Mouse (Mus musculus) C2C12 (cell line): Measurements from ENCODE around the gene Mgat4b. TPM values are rescaled to one million over a fixed set of nuclear protein-coding genes. Genes with fewer than 3 reads are reported as not detected.

Source experiments
- H3K27me3 ChIP-seq: one replicate; pipeline ENCODE4 v1.6.1; 2011; ENCODE audit not compliant: control insufficient read depth, insufficient read depth, insufficient read length
- H3K36me3 ChIP-seq: one replicate; pipeline ENCODE4 v1.6.1; 2011; ENCODE audit not compliant: control insufficient read depth, insufficient read depth
- H3K4me3 ChIP-seq: one replicate; pipeline ENCODE4 v1.5.1; 2011; ENCODE audit warnings: mild to moderate bottlenecking, control low read depth; ENCODE audit not compliant: poor library complexity, insufficient read depth, severe bottlenecking
- H3K79me2 ChIP-seq: one replicate; pipeline ENCODE4 v1.6.1; 2011; ENCODE audit not compliant: control insufficient read depth, insufficient read depth
- H3K79me3 ChIP-seq: one replicate; pipeline ENCODE4 v1.6.1; 2011; ENCODE audit warnings: low read depth, control low read depth
- H3ac ChIP-seq: one replicate; pipeline ENCODE3; 2011; ENCODE audit warnings: low read depth; ENCODE audit not compliant: control insufficient read depth, insufficient read length
- CEBPB ChIP-seq: IDR thresholded peaks from one replicate; pipeline ENCODE4 v1.6.1; 2011; ENCODE audit warnings: low read depth, mild to moderate bottlenecking, control low read depth, moderate library complexity
- CTCF ChIP-seq: IDR thresholded peaks from one replicate; pipeline ENCODE4 v1.5.1; 2011; ENCODE audit not compliant: control insufficient read depth, insufficient read depth, insufficient read length
- FOSL1 ChIP-seq: IDR thresholded peaks from one replicate; pipeline ENCODE4 v1.8.0; 2011; ENCODE audit warnings: mild to moderate bottlenecking, low read length; ENCODE audit not compliant: poor library complexity, insufficient read depth, severe bottlenecking
- MAX ChIP-seq: IDR thresholded peaks from one replicate; pipeline ENCODE4 v1.6.1; 2011; ENCODE audit warnings: mild to moderate bottlenecking, control low read depth
- MYOD1 ChIP-seq: IDR thresholded peaks from one replicate; pipeline ENCODE4 v1.6.1; 2011; ENCODE audit warnings: low read depth; ENCODE audit not compliant: control insufficient read depth, insufficient read length
- MYOG ChIP-seq: IDR thresholded peaks from one replicate; pipeline ENCODE4 v1.6.1; 2011; ENCODE audit not compliant: control insufficient read depth, insufficient read length; ENCODE audit errors: extremely low read depth
- USF1 ChIP-seq: IDR thresholded peaks from one replicate; pipeline ENCODE4 v1.6.1; 2011; ENCODE audit warnings: low read depth, mild to moderate bottlenecking, control low read depth, moderate library complexity
- polyA plus RNA-seq: library from polyadenylated mRNA; unstranded; fragments of >200 nt; fragmentation: generic; extraction: Trizol; gene quantifications from one replicate; pipeline ENCODE4 v1.2.1, GENCODE M21; 2012; ENCODE audit warnings: missing spikeins

The Mgat4b gene
- polyA plus RNA-seq, 1 experiment, result 139 TPM

DNA sequence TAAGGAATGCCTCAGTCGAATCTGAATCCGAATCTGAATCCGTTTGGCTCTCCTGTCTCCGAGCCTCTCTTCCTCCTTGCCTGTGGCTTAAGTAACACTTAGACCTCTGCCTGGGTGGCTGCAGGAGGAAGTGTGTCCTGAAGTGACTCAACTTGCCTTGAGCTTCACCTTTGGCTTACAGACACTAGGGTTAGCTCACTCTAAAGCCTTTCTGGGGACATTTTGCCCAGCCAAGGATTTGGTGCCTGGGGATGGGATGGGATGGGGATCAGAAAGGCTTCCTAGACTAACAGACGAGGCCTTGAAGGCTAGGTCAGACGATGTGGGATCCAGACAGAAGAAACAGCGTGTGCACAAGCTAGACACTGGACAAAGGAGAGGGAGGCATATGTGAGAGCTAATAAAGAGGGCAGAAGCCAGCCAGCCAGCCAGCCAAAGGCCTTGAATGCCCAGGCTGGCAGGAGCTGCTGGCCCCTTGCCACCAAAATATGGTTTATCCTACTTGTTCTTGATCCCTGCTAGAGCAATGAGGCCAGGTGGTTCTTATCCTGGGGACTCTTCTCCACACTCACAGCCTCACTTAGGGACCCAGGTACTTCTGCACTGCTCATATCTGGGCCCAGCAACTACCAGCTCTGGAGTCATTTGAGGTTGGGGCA, 18.7 kb downstream of the Mgat4b start:
- H3K79me2 ChIP-seq, result peaks cover 70% of the 10 kb centered on the region
- H3ac ChIP-seq, result no peak overlapping the region
- H3K36me3 ChIP-seq, result peaks cover 58% of the 10 kb centered on the region
- peaks cover 40% of the 10 kb centered on the region for H3K79me3 ChIP-seq
- H3K27me3 ChIP-seq, result no peaks in the 10 kb centered on the region
- H3K4me3 ChIP-seq, result no peak overlapping the region
- TF ChIP-seq CEBPB (no peak), MAX (no peak), MYOD1 (no peak), MYOG (no peak), USF1 (no peak), CTCF (no peak), FOSL1 (no peak)

GRCm38 (mm10) chr11:50230481-50231304, 20.0 kb downstream of the Mgat4b start:
- peaks cover 69% of the 10 kb centered on the region for H3K36me3 ChIP-seq
- TF ChIP-seq MYOG, result no peak
- no peak for TF ChIP-seq MAX
- no peak for TF ChIP-seq CEBPB
- no peak for TF ChIP-seq MYOD1
- peaks cover 39% of the 10 kb centered on the region for H3K79me3 ChIP-seq
- no peak overlapping the region for H3K4me3 ChIP-seq
- H3K79me2 ChIP-seq, result peaks cover 62% of the 10 kb centered on the region
- H3ac ChIP-seq, result no peak overlapping the region
- H3K27me3 ChIP-seq, result no peaks in the 10 kb centered on the region

DNA sequence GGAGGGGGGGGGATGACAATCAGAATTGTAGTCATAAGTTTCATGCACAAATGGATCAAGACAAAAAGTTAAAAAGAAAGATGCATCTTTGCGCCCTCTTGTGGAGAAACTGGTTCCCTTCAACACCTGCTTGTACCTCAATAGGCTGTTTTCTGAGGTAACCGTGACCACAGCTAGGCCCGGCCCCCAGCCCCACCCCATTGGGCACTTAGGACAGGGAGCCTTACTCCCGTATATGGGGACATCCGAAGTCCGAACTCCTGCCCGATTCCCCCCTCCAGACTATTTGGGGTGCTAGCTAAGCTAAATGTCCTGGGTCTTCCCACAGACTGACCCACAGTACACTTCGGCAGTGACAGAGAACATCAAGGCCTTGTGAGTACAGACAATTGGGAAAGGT, 20.7 kb downstream of the Mgat4b start:
- Histone ChIP-seq H3K79me3 (peaks cover 32% of the 10 kb centered on the region), H3K79me2 (peaks cover 55% of the 10 kb centered on the region), H3K27me3 (no peaks in the 10 kb centered on the region), H3K36me3 (peaks cover 77% of the 10 kb centered on the region), H3K4me3 (no peak overlapping the region), H3ac (no peak overlapping the region)
- TF ChIP-seq USF1 (no peak), CTCF (peak; percentile 44), MYOD1 (no peak), MAX (no peak), MYOG (no peak), FOSL1 (no peak), CEBPB (no peak)

GRCm38 (mm10) chr11:50233022-50233421, 22.3 kb downstream of the Mgat4b start:
- Histone ChIP-seq H3K27me3 (no peaks in the 10 kb centered on the region), H3K79me3 (peaks cover 16% of the 10 kb centered on the region), H3ac (no peak overlapping the region), H3K36me3 (peaks cover 72% of the 10 kb centered on the region), H3K4me3 (no peak overlapping the region), H3K79me2 (peaks cover 39% of the 10 kb centered on the region)
- TF ChIP-seq CTCF (no peak), MAX (no peak), MYOD1 (no peak), FOSL1 (no peak), USF1 (no peak), CEBPB (no peak), MYOG (no peak)

DNA sequence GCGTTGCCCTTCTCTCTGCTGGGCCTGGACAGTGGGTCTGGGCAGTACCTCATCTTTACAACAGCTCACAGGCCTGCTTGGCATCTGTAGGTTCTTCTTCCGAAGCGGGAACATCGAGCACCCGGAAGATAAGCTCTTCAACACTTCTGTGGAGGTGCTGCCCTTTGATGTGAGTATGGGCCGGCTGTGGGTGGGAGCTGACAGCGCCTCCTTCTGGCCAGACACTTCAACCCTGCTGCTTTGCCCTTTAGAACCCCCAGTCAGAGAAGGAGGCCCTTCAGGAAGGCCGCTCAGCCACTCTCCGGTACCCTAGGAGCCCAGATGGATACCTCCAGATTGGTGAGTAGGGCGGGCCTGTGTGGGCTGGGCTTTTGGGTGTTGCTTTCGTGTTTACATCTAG, 23.3 kb downstream of the Mgat4b start:
- Histone ChIP-seq H3K4me3 (no peak overlapping the region), H3ac (no peak overlapping the region), H3K79me3 (peaks cover 10% of the 10 kb centered on the region), H3K36me3 (peaks cover 70% of the 10 kb centered on the region), H3K79me2 (peaks cover 29% of the 10 kb centered on the region), H3K27me3 (no peaks in the 10 kb centered on the region)
- TF ChIP-seq CTCF (no peak), USF1 (no peak), MAX (no peak), MYOD1 (no peak), MYOG (no peak), FOSL1 (no peak)

GRCm38 (mm10) chr11:50234606-50235005, 23.9 kb downstream of the Mgat4b start:
- no peaks in the 10 kb centered on the region for H3K27me3 ChIP-seq

More at GRCm38 (mm10) chr11:50234606-50235005, 23.9 kb downstream of the Mgat4b start:
- peaks cover 3% of the 10 kb centered on the region for H3K79me3 ChIP-seq
- peaks cover 66% of the 10 kb centered on the region for H3K36me3 ChIP-seq
- H3ac ChIP-seq, result no peak overlapping the region
- TF ChIP-seq USF1 (no peak), MYOD1 (no peak), MAX (no peak), FOSL1 (no peak), CEBPB (no peak), MYOG (no peak), CTCF (no peak)
- no peak overlapping the region for H3K4me3 ChIP-seq
- peaks cover 23% of the 10 kb centered on the region for H3K79me2 ChIP-seq
